Mouse (Mus musculus): ENCODE measurements around the gene Rnf225.

DNA sequence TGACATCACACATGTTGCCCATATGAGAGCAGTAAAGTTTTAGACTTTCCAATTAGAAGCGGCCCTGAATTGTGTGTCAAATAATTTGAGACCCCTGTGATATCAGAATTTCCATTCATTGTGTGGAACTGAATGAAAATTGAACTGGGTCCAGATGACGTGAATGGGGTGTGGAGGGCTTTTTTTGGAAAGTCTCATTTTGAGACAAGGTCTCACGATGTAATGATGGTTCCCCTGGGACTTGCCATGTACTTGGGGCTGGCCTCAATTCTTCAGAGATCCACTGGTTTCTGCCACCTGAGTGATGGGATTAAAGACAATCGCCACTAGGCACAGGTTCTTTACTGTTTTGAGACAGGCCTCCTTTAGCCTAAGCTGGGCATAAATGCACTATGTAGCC is 13.4 kb downstream of the Rnf225 start:
- TF ChIP-seq CTCF (conservative IDR thresholded peaks at IDR 0.05; ENCODE audit: low read length) (no peak), NANOG (IDR thresholded peaks at IDR 0.05; ENCODE audit: borderline replicate concordance, low read length) (no peak)

All from E14TG2a.4 (cell line).